ENCODE assay signal across 30 mouse cellular contexts in the genomic region with DNA sequence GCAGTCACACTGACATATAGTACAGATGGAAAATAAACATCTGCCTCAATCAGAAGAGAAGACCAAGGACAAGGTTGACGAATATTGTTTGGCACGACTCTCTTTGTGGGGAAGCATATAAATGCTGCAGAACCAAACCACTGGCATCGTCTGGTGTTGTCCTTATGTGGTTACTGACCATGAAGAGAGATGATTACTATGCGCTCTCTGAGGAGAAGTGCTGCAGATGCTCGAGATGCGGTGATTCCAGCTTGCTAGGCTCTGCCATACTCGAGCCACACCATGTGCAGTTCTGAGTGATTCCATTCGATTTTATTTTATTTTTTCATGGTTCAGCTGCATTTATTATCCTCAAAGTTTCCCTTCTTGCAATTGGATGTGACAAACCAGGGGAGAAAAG.
DNase-seq lines count a peak whose midpoint lies in the region; ATAC-seq lines count a peak whose summit lies in the region.
"Had no signal": no experiment of that assay in that cellular context is flagged by ENCODE, and none has a peak within 500 bp of the region (broad histone marks: within the 10 kb centered on the region; RNA-seq: fewer than 3 reads in every experiment).

No protein-coding gene starts in this region.

- no peaks in the 10 kb centered on the region for H3K27me3 ChIP-seq in forebrain, embryonic 15.5 days
- no peaks in the 10 kb centered on the region for H3K27me3 ChIP-seq in forebrain, embryonic 10.5 days (ENCODE audit: poor library complexity, severe bottlenecking)
- no peaks in the 10 kb centered on the region for H3K27me3 ChIP-seq in neural tube, embryonic 13.5 days
- H3K27me3 ChIP-seq in embryonic facial prominence, embryonic 15.5 days, result no peaks in the 10 kb centered on the region
- H3K27me3 ChIP-seq: CH12.LX; embryonic facial prominence, embryonic 13.5 days; forebrain, embryonic 12.5 days; heart, embryonic 12.5 days; heart, embryonic 15.5 days had no signal

- no peak overlapping the region for H3K4me2 ChIP-seq in forebrain, embryonic 15.5 days (replicated peaks)
- no peak overlapping the region for H3K4me2 ChIP-seq in neural tube, embryonic 13.5 days
- H3K4me2 ChIP-seq in embryonic facial prominence, embryonic 15.5 days (replicated peaks), result no peak overlapping the region
- H3K4me2 ChIP-seq: embryonic facial prominence, embryonic 13.5 days; forebrain, embryonic 12.5 days; heart, embryonic 12.5 days; heart, embryonic 15.5 days had no signal

- no peak overlapping the region for H3K9ac ChIP-seq in forebrain, embryonic 15.5 days (replicated peaks)
- no peak overlapping the region for H3K9ac ChIP-seq in neural tube, embryonic 13.5 days
- H3K9ac ChIP-seq in embryonic facial prominence, embryonic 15.5 days, result no peak overlapping the region
- H3K9ac ChIP-seq: embryonic facial prominence, embryonic 13.5 days; forebrain, embryonic 12.5 days; heart, embryonic 12.5 days; heart, embryonic 15.5 days had no signal

- WGBS in forebrain, embryonic 15.5 days, result 86% methylated on average over 8 of the region's 8 CpGs
- WGBS in forebrain, embryonic 10.5 days, result 89% methylated on average over 8 of the region's 8 CpGs
- 68% methylated on average over 8 of the region's 8 CpGs for WGBS in neural tube, embryonic 13.5 days
- 39% methylated on average over 8 of the region's 8 CpGs for WGBS in embryonic facial prominence, embryonic 15.5 days

- no peak overlapping the region for H3K4me3 ChIP-seq in forebrain, embryonic 15.5 days
- H3K4me3 ChIP-seq in forebrain, embryonic 10.5 days, result no peak overlapping the region
- no peak overlapping the region for H3K4me3 ChIP-seq in neural tube, embryonic 13.5 days
- H3K4me3 ChIP-seq in embryonic facial prominence, embryonic 15.5 days (replicated peaks), result no peak overlapping the region
- H3K4me3 ChIP-seq: embryonic facial prominence, embryonic 13.5 days; forebrain, embryonic 12.5 days; gastrocnemius, adult 2 months; heart, embryonic 12.5 days; heart, embryonic 15.5 days; hindbrain, embryonic 10.5 days had no signal

- H3K27ac ChIP-seq in forebrain, embryonic 15.5 days (replicated peaks), result 0 out of 2 replicates have a peak overlapping the region, but pooled peaks have one; percentile 9
- no peak overlapping the region for H3K27ac ChIP-seq in forebrain, embryonic 10.5 days
- H3K27ac ChIP-seq in neural tube, embryonic 13.5 days (replicated peaks), result no peak overlapping the region
- H3K27ac ChIP-seq in embryonic facial prominence, embryonic 15.5 days (replicated peaks), result no peak overlapping the region
- H3K27ac ChIP-seq: embryonic facial prominence, embryonic 13.5 days; forebrain, embryonic 12.5 days; gastrocnemius, adult 2 months; heart, embryonic 15.5 days; hindbrain, embryonic 10.5 days; hindbrain, postnatal 0 days had no signal

- no peak for ATAC-seq in forebrain, embryonic 15.5 days (replicated peaks)
- peak; percentile 53 for ATAC-seq in neural tube, embryonic 13.5 days (ENCODE audit: low read depth)
- ATAC-seq in embryonic facial prominence, embryonic 15.5 days (ENCODE audit: insufficient number of reproducible peaks, low FRiP score, low TSS enrichment, low read depth), result peak; percentile 76
- ATAC-seq: forebrain, embryonic 16.5 days; hindbrain, postnatal 0 days; inflammation-experienced regulatory T-cells, adult 6 months; Patski had no signal

- H3K36me3 ChIP-seq in forebrain, embryonic 15.5 days, result no peaks in the 10 kb centered on the region
- H3K36me3 ChIP-seq in forebrain, embryonic 10.5 days (replicated peaks), result no peaks in the 10 kb centered on the region
- no peaks in the 10 kb centered on the region for H3K36me3 ChIP-seq in neural tube, embryonic 13.5 days
- H3K36me3 ChIP-seq in embryonic facial prominence, embryonic 15.5 days, result no peaks in the 10 kb centered on the region
- H3K36me3 ChIP-seq: embryonic facial prominence, embryonic 13.5 days; forebrain, embryonic 12.5 days; G1E; heart, embryonic 12.5 days; heart, embryonic 15.5 days; hindbrain, embryonic 10.5 days had no signal

- no peaks in the 10 kb centered on the region for H3K4me1 ChIP-seq in forebrain, embryonic 15.5 days
- no peaks in the 10 kb centered on the region for H3K4me1 ChIP-seq in forebrain, embryonic 10.5 days
- no peaks in the 10 kb centered on the region for H3K4me1 ChIP-seq in neural tube, embryonic 13.5 days (replicated peaks)
- no peaks in the 10 kb centered on the region for H3K4me1 ChIP-seq in embryonic facial prominence, embryonic 15.5 days
- H3K4me1 ChIP-seq: embryonic facial prominence, embryonic 13.5 days; forebrain, embryonic 12.5 days; heart, embryonic 12.5 days; heart, embryonic 15.5 days; hindbrain, embryonic 10.5 days had no signal

- DNase-seq in forebrain, embryonic 10.5 days (ENCODE audit: extremely low spot score, low spot score), result no peak
- no peak for DNase-seq in neural tube, embryonic 10.5 days (ENCODE audit: extremely low spot score, low spot score)
- DNase-seq in frontal cortex, postnatal 14 days (ENCODE audit: low spot score in 2 of 2), result no peak
- no peak for DNase-seq in kidney, adult 8-10 months
- DNase-seq: adrenal gland, postnatal 10 days; adrenal gland, postnatal 36 days; B cell, adult 2 months; cerebellum, adult 11 months; cerebellum, adult 2 months; cerebellum, adult 9-11 months; cerebellum, postnatal 25 days; gastrocnemius, adult 2 months; gastrocnemius, postnatal 14 days; heart, adult 11 months; heart, postnatal 10 days; heart, postnatal 36 days had no signal

- no peaks in the 10 kb centered on the region for H3K9me3 ChIP-seq in forebrain, embryonic 15.5 days
- no peaks in the 10 kb centered on the region for H3K9me3 ChIP-seq in forebrain, embryonic 10.5 days
- H3K9me3 ChIP-seq in neural tube, embryonic 13.5 days, result no peaks in the 10 kb centered on the region
- H3K9me3 ChIP-seq in embryonic facial prominence, embryonic 15.5 days (replicated peaks), result no peaks in the 10 kb centered on the region
- H3K9me3 ChIP-seq: embryonic facial prominence, embryonic 13.5 days; forebrain, embryonic 12.5 days; G1E; heart, embryonic 12.5 days; heart, embryonic 15.5 days; hindbrain, embryonic 10.5 days had no signal
